Mouse (Mus musculus) forebrain, embryonic 14.5 days (tissue): ENCODE measurements around the gene Pomp. TPM values are rescaled to one million over a fixed set of nuclear protein-coding genes. Genes with fewer than 3 reads are reported as not detected.

Experiments
- polyA plus RNA-seq: library from polyadenylated mRNA; unstranded; fragments of >200 nt; fragmentation: Nextera tagmentation; extraction: Ambion mirVana; gene quantifications from 2 replicates; pipeline ENCODE4 v1.2.1, GENCODE M21; 2014

Pomp gene
- polyA plus RNA-seq, 1 experiment from 2014 or later: 580 TPM

Other genes with a start within 250 kb of the Pomp start
- gene Flt1, start 134.4 kb upstream of the Pomp start, polyA plus RNA-seq: 6.5 and 7.6 TPM in 2 replicates
- gene Slc46a3, start 34.4 kb downstream of the Pomp start, polyA plus RNA-seq: 4.0 and 5.9 TPM in 2 replicates
- gene Mtus2, start 96.9 kb downstream of the Pomp start, polyA plus RNA-seq: 17.0 and 20.4 TPM in 2 replicates